Mouse (Mus musculus): ENCODE measurements around the gene Rtl5. TPM values are rescaled to one million over a fixed set of nuclear protein-coding genes. Genes with fewer than 3 reads are reported as not detected.

The Rtl5 gene
- total RNA-seq, 2 experiments from 2014 or later = 9.6 to 13.9 TPM

DNA sequence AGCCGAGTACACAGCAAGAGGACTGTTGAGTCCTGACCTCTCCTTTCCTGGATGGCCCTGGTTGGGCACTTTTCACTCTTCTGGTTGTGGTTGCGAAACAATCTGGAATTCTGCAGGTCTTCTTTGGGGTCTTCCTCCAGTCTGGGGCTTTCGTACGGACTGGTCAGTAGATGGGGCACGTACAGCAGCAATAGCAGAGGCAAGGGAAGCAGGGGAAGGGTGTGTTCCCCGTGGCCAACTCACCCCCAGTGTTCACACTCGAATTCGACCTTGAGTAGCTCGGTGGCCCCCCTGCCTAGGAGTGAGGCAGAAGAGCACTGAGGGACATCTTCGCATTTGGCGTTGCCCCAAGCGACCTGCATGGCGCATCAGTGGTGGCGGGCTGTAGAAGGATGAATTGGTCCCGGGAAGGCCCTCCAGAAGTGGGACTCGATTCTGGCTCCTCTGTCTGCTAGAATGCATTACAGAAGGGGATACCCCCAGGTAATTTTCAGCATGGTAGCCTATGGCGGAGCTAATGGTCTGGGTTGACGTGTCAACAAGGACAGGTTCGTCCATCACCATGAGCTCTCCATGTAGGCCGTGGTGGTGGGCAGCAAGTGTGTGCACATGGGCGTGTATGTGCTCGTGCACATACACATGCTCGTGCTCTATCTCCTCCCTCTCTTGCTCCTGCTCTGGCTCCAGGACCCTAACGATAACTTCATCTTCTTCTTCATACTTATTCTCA, 2.1 kb downstream of the Rtl5 start:
- intact Hi-C loops (cut with DNase I) = loop anchor here (5.0 kb wide), 1 partner anchor 112 kb away; no protein-coding TSS in a partner anchor
- DNase-seq (ENCODE audit: extremely low spot score in 1 of 2, low spot score in 2 of 2) = no peak

DNA sequence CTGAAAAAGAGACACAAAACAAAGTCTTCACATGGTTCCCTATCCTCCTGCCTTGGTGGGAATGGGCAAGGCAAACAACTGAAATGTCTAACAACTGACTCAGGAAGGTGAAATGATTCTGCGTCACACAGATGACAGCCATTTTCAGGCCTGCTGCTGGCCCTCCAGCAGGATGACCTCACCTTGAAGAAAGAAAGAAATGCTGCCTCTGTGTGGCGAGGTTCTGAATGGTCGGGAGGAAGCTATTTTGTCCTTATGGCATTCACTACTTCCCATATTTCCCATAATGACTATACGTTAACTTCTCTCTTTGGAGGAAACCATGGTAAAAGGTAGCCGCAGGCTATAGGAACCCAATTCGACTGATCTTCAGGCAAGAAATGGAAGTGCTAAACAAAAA, 4.0 kb downstream of the Rtl5 start:
- intact Hi-C loops (cut with DNase I) = loop anchor here (5.0 kb wide), 1 partner anchor 110 kb away; no protein-coding TSS in a partner anchor
- no peak for DNase-seq (ENCODE audit: extremely low spot score in 1 of 2, low spot score in 2 of 2)

DNA sequence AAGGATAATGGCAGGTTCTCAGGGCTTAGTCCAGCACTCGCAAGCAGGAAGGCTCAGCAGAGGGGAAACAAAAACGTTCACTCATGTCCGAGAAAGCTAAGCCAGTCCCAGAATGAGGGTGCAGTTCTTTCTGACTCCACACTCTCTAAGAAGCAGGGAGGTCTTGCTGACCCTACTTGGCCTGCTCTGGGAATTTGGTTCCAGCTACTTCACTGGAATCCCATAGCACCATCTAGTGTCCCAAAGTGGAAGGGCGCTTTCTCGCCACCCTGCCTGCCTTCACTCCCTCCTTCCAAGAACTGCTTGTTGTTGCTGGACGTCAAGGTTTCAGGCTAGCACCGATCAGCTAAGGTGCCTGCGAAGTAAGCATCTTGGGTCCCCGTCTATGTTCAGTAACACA, 5.0 kb downstream of the Rtl5 start:
- DNase-seq (ENCODE audit: extremely low spot score in 1 of 2, low spot score in 2 of 2) = peak; percentile 44 to 69
- intact Hi-C loops (cut with DNase I) = loop anchor here (5.0 kb wide), 1 partner anchor 109 kb away; no protein-coding TSS in a partner anchor

DNA sequence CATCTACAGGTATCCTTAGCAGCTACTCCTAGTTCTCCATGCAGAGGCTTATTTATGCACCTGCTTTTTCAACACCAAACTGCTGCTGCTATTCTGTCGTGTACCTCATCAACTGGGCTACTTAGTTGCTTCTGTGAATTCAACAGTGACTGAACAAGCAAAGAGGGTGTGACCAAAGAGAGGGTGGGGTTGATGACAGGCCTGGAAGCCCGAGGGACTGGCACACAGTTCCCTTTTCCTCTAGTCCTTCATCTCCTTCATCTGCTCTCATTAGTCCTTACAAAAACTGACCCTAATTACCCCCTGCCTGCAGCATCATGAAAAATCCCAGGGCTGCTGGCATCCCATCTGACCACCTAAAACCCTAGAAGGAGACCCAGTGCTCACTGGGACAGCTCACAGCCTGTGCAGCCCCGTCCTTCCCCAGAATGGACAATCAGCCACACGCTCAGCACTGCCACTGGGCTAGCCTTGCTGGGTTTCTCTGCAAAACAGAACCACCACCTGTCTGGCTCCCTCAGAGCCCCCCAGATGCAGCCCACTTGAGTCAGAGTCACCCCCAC, 5.8 kb downstream of the Rtl5 start:
- no peak for DNase-seq (ENCODE audit: extremely low spot score in 1 of 2, low spot score in 2 of 2)
- intact Hi-C loops (cut with DNase I) = loop anchor here (5.0 kb wide), 1 partner anchor 108 kb away; no protein-coding TSS in a partner anchor

DNA sequence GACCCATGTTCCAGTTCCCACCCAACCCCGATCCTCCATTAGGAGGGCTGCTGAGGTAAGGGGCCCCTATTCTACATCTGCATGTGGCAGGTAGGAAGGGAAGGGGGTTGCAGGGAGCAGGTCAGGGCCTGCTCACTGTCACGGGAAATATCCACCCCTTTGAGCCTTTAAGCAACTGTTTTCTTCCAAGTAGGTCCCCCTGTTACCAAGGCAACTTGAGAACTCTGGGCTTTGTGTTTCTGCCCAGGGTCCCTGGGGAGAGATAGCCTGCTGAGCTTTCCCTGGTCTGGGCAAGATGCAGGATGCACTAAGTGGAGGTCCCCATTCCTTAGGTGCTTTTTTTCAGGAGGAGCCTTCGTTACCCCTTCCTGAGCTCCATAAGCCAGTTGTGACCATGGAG, 7.0 kb downstream of the Rtl5 start:
- intact Hi-C loops (cut with DNase I) = no loop called here
- no peak for DNase-seq (ENCODE audit: extremely low spot score in 1 of 2, low spot score in 2 of 2)

DNA sequence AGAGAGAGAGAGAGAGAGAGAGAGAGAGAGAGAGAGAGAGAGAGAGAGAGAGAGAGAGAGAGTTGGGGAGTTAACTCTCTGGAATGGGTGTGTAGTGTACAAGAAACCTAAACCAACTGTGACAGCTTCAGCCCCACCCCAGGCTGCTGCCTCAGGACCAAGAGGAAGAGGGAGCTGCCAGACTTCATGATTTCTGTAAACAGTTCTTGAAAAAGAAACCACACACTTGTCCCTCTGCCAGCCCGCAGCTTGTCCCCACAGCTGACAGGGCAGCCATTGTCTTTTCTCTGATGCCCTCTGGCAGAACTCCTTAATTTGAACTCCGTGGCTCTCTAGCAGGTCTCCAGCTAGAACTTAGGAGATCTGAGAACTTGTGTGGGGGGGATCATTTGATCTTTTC, 10.2 kb downstream of the Rtl5 start:
- DNase-seq (ENCODE audit: extremely low spot score in 1 of 2, low spot score in 2 of 2) = peak; percentile 13 to 57
- intact Hi-C loops (cut with DNase I) = no loop called here

DNA sequence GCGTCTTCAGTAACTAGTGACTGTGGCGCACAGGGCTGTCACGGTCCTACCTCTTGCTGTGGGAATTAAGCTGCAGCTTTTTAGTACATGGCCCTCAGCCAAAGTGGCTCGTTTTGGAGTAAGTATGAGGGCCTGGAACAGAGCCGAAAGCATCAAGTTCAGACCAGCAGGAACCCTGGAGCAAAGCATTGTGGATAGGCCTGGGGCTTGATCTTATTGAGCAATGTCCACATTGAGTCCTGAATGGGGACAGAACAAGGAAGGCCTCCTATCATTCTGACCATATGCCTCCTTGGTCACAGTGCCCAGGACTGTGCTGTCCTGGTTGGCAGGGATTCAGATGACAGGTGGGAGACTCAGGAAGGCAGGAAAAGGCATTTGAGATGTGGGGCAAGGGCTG, 10.9 kb downstream of the Rtl5 start:
- DNase-seq (ENCODE audit: extremely low spot score in 1 of 2, low spot score in 2 of 2) = no peak
- intact Hi-C loops (cut with DNase I) = no loop called here

DNA sequence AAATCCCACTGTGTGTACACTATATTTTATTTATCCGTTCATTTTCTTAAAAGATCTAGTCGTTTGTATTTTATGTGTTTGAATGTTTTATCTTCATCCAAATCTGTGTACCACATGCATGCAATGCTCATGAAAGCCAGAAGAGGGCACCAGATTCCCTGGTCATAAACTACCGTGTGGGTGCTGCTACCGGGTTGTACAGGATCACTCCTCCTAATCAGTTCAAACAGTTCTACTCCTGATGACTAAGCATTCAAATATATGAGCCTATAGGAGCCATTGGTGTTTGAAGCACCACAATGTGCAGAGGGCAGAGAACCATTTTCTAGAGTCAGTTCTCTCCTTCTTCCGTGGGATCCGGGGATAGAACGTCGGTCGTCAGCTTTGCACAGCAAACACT, 11.7 kb downstream of the Rtl5 start:
- DNase-seq (ENCODE audit: extremely low spot score in 1 of 2, low spot score in 2 of 2) = no peak
- intact Hi-C loops (cut with DNase I) = loop anchor here (10.0 kb wide), 1 partner anchor 245 kb away; no protein-coding TSS in a partner anchor

DNA sequence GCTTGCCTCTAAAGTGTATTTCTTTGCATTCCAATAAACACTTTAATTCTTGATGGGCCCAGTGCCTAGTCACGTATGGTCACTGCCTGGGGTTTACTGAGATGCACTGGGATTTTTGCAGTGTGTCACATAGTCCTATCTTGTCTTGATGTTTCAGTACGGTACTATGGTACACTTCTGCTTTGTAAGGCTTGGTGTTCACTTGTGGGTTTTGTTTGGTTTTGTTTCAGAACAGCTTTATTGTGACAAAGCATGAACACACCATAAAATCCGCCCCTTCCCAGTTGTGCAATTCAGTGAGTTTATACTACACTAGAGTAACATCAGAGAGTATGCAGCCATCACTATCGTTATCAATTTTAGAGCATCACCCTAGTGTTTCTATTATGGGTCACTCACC, 17.1 kb downstream of the Rtl5 start:
- intact Hi-C loops (cut with DNase I) = loop anchor here (10.0 kb wide), 1 partner anchor 239 kb away; no protein-coding TSS in a partner anchor
- no peak for DNase-seq (ENCODE audit: extremely low spot score in 1 of 2, low spot score in 2 of 2)

DNA sequence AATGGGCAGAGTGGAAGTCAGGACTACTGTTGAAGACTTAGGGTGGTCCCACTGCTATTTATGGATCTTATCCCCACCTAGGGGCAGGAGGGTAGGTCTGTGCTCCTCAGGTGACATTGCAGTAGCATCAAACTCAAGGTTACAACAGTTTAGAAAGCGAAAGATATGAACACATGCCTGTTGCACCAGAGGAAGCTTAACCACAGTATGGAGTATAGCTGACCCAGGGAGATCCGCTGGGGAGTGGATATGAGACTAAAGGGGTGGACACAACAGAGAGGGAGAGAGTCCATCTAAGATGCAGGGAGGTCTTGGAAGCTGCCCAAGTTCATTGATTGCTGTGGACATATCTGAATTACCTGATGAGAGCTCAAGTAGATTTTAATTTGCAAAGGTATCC, 17.7 kb downstream of the Rtl5 start:
- intact Hi-C loops (cut with DNase I) = loop anchor here (10.0 kb wide), 1 partner anchor 239 kb away; no protein-coding TSS in a partner anchor

DNA sequence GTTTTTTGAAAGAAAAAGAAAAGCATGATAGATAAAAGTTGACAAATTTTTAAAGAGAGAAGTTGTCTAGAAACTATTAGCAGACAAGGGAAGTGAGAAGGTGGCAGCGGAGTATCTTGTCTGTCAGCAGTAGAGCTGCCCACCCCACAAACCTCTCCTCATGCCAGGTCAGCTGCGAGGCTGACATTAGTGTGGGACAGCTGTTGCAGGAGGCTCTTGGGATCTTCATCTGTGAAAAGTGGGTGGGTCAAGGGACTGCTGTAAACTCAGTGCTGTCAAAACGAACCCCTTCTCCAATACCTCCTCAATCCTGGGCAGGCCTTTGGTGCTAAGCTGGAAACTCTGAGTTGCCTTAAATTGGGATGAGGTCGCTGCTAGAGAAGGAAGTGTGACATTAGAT, 19.9 kb downstream of the Rtl5 start:
- DNase-seq (ENCODE audit: extremely low spot score in 1 of 2, low spot score in 2 of 2) = no peak
- intact Hi-C loops (cut with DNase I) = loop anchor here (10.0 kb wide), 1 partner anchor 236 kb away; no protein-coding TSS in a partner anchor

More for the DNA sequence above, 17.7 kb downstream of the Rtl5 start:
- no peak for DNase-seq (ENCODE audit: extremely low spot score in 1 of 2, low spot score in 2 of 2)

DNA sequence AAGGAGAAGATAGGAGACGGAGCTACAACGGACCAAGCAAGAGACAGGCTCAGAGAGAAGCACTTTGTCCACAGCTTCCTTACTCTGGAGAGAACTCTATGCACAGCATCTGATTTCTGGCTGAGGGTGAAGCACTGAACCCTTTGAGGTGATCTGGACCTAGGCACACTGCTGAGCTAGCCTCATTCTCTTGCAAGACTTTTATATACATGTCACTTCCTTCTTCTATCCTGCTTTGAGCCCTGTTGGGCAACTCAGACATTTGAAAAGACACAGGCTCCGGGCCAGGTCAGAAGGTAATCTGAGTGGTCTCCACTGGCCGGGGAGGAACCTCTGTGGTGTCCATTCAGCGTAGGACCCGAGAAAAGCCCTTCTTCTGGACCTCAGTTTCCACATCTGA, 20.6 kb downstream of the Rtl5 start:
- DNase-seq (ENCODE audit: extremely low spot score in 1 of 2, low spot score in 2 of 2) = no peak
- intact Hi-C loops (cut with DNase I) = loop anchor here (10.0 kb wide), 1 partner anchor 236 kb away; no protein-coding TSS in a partner anchor

DNA sequence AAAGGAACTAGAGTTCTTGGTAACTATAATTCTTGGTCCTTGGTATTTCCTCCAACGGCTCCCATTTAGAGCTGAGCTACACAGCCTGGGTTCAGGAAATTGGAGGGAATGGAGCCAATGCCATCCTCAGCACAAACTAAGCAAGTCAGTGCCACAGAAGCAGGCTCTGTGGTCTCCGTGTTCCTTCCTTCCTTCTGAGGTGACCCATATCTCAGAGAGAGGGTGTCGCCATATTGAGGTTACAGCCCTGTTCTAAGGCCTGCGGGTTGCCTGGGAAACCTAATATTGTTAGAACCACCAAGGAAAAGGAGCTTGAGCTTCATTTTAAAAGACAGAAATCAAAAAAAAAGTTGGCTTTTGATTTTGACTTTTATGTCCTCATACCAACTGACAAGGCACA, 28.7 kb downstream of the Rtl5 start:
- DNase-seq (ENCODE audit: extremely low spot score in 1 of 2, low spot score in 2 of 2) = no peak
- intact Hi-C loops (cut with DNase I) = no loop called here

DNA sequence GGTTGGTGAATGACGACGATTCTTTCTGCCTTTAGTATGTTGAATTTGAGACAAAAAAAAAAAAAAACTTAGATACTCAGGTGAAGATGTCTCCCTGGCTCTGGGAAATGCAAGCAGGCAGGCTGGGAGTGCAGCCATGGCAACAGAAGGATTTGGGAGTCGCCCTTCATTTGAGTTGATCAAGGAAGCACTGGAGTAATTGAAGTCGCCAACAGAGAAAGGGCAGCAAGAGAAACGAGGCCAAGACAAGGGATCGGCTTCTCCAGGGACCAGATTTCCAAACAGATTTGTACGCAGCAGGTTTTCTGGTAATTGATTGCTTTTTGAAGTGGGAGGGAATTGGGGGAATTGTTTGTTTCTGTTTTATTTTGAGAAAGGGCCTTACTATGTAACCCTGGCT, 29.5 kb downstream of the Rtl5 start:
- no peak for DNase-seq (ENCODE audit: extremely low spot score in 1 of 2, low spot score in 2 of 2)
- intact Hi-C loops (cut with DNase I) = no loop called here

DNA sequence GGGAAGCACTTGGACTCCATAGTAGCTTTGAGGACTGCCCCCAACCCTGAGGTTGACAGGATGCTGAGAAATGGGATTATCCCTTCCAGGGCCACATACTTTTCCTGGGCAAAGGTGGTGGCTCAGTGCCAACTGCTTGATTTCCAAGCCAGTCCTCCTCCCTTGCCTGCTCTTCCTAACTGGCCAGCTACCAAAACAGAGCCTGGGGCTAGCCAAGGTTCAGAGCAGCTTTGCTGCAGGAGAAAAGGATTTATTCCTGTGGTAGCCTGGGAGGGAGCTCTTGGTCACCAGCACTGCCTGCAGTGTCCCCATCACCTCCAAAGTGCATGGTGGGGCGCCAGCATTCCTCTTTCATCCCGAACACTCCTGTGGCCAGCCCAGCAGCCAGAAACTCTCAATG, 33.6 kb downstream of the Rtl5 start:
- intact Hi-C loops (cut with DNase I) = no loop called here
- DNase-seq (ENCODE audit: extremely low spot score in 1 of 2, low spot score in 2 of 2) = peak in 1 of 2 experiments; percentile 34

DNA sequence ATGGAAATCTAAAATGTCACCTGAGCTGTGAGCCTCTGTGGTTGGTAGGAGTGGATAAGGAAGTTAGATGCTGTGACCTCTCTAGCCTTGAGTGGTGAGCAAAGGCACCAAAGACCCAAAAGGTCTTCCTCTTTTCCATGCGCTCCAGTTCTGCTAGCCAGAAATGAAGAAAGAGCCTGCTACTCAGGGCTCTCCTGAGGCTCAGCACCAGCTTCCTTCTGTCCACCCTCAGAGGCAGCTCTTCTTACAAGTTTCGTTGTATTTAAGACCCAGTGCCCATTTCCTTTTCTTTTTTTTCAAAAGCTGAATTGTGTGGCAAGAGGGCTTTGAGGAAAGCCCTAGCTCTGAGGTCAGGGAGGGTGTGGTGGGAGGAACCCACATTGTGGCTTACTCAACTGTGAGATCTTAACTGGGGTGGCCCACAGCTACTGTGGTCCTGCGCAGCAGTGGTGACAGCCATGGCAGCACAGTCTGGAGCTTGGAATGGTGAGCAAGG, 34.2 kb downstream of the Rtl5 start:
- intact Hi-C loops (cut with DNase I) = no loop called here
- DNase-seq (ENCODE audit: extremely low spot score in 1 of 2, low spot score in 2 of 2) = no peak

DNA sequence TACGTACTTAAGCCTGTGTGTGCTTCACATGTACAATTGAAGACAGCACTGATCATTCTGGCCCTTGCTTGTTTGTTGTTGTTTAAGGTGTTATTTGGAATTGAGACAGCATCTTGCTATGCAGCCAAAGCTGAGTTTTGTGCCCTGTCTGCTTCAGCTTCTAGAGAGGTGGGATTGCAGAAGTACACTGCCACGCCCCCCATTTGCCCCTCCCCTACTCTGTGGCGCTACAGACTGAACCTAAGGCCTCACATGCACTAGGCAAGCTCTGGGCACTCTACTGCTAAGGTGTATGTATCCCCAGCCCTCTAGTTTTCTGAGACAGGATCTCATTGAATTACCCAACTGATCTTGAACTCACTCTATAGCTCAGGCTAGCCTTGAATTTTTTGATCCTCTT, 35.4 kb downstream of the Rtl5 start:
- DNase-seq (ENCODE audit: extremely low spot score in 1 of 2, low spot score in 2 of 2) = no peak
- intact Hi-C loops (cut with DNase I) = no loop called here

DNA sequence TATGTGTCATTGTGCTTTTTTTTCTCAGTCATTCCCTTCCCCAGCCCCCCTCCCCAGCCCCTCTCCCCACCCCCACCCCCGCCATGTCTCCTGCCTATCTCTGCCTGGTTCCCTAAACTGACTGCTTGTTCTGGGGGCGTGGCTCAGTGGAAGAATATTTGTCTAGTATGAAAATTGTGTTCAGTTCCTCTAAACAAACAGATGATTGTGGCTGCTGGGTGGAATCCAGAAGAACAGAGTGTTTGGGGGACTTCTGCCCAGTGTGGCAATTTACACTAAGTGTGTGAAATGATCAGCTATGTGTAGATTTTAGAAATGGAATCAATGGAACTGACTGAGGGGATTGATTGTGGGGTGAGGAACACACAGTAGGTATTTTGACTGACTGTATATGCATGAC, 37.5 kb downstream of the Rtl5 start:
- DNase-seq (ENCODE audit: extremely low spot score in 1 of 2, low spot score in 2 of 2) = no peak
- intact Hi-C loops (cut with DNase I) = no loop called here

DNA sequence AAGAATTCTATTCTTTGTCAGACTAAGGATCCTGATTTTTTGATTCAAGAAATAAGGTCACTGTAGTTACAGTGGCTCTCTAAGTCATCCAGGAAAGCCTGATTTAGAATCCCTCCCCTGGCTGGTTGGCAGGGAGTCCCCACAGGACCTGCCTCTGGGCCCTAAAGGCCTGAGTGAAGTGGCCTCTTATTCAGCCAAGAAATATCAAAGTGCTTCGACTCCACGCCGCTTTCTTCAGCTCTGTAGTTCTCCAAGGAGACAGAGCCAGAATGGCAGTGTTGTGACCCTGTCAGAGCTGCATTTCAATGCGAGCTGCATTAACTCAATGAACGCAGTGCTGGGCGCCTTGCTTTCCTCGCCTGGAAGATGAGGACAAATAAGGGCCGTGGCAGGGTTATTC, 38.7 kb downstream of the Rtl5 start:
- intact Hi-C loops (cut with DNase I) = no loop called here
- DNase-seq (ENCODE audit: extremely low spot score in 1 of 2, low spot score in 2 of 2) = no peak

DNA sequence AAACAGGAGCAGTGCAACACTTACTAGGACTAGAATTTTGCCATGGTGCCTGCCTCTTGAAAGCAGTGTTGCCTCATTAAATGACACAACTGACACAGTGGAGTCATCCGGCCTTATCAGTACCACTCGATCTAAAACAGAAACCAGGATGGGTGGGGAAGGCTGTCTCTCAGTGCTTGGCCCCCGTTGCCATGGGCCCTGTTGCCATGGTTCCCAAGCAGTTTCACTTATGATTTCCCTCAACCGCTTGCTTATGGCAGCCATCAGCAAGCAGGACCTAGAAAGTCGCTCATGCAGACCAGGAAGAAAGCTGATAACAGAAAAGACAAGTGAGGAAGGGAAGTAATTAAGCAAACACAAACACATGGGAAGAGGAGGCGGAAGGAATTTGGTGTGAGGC, 39.3 kb downstream of the Rtl5 start:
- peak in 1 of 2 experiments; percentile 34 for DNase-seq (ENCODE audit: extremely low spot score in 1 of 2, low spot score in 2 of 2)
- intact Hi-C loops (cut with DNase I) = no loop called here
